Comparison of ENCODE assay signal across 8 mouse cellular contexts in the genomic region with DNA sequence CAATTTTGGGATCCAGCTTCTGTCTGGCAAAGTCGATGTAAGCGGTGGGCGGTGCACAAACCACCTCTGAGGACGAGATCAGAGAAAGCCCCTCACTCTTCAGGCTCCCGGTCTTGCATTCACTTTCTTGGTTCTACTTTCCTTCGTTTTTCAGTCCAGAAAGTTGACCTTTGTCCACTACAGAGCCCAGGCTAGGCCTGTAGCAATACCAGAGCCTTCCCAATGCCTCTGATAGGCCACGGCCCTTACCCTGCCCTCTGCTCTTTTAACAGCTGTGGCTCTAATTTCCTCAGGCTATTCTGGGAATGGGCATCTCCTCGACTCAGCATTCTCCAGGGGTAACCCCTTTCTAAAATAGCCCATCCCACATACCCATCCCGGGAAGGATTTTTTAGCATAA. TPM values are rescaled to one million over a fixed set of nuclear protein-coding genes. Genes with fewer than 3 reads are reported as not detected.
A peak's percentile ranks its signal among the peaks of the same experiment; 100 is the strongest.
DNase-seq lines count a peak whose midpoint lies in the region; ATAC-seq lines count a peak whose summit lies in the region.

No protein-coding gene starts in this region.

- WGBS in heart, embryonic 16.5 days = 13% methylated on average over 9 of the region's 9 CpGs
- WGBS in embryonic facial prominence, embryonic 11.5 days = 26% methylated on average over 9 of the region's 9 CpGs
- 22% methylated on average over 9 of the region's 9 CpGs for WGBS in hindbrain, embryonic 16.5 days
- 19% methylated on average over 9 of the region's 9 CpGs for WGBS in midbrain, embryonic 14.5 days

- peaks cover 34% of the 10 kb centered on the region for H3K36me3 ChIP-seq in heart, embryonic 16.5 days (ENCODE audit: control insufficient read depth, insufficient read depth)
- H3K36me3 ChIP-seq in embryonic facial prominence, embryonic 11.5 days (replicated peaks; ENCODE audit: control insufficient read depth, insufficient read depth, low read depth, low read length) = peaks cover 4% of the 10 kb centered on the region
- H3K36me3 ChIP-seq in hindbrain, embryonic 16.5 days (ENCODE audit: control insufficient read depth, insufficient read depth, low read length) = peaks cover 19% of the 10 kb centered on the region
- peaks cover 44% of the 10 kb centered on the region for H3K36me3 ChIP-seq in midbrain, embryonic 14.5 days (ENCODE audit: control insufficient read depth, insufficient read depth, low read length)

- DNase-seq in heart, adult 11 months = no peak
- DNase-seq in embryonic facial prominence, embryonic 11.5 days (ENCODE audit: low spot score) = peak; percentile 11
- DNase-seq in midbrain, embryonic 14.5 days = peak; percentile 9
- DNase-seq in Muller cell, postnatal 12 days (ENCODE audit: inconsistent ontology term) = no peak
- DNase-seq in layer of hippocampus, postnatal 10 days (ENCODE audit: low spot score in 2 of 2) = no peak
- no peak for DNase-seq in layer of hippocampus, adult 18-20 months (ENCODE audit: low spot score in 2 of 2)

- H3K4me3 ChIP-seq in heart, embryonic 16.5 days (ENCODE audit: low read length) = peak overlapping the region; percentile 89
- H3K4me3 ChIP-seq in embryonic facial prominence, embryonic 11.5 days (ENCODE audit: low read depth, low read length) = peak overlapping the region; percentile 53
- peak overlapping the region; percentile 53 for H3K4me3 ChIP-seq in hindbrain, embryonic 16.5 days (ENCODE audit: low read length)
- H3K4me3 ChIP-seq in midbrain, embryonic 14.5 days (replicated peaks; ENCODE audit: low read depth, low read length) = peak overlapping the region; percentile 62

- no peaks in the 10 kb centered on the region for H3K27me3 ChIP-seq in heart, embryonic 16.5 days (ENCODE audit: control insufficient read depth, insufficient read depth, low read length)
- H3K27me3 ChIP-seq in embryonic facial prominence, embryonic 11.5 days (ENCODE audit: control insufficient read depth, insufficient read depth, low read length) = no peaks in the 10 kb centered on the region
- no peaks in the 10 kb centered on the region for H3K27me3 ChIP-seq in hindbrain, embryonic 16.5 days (replicated peaks; ENCODE audit: control insufficient read depth, insufficient read depth, low read length)
- H3K27me3 ChIP-seq in midbrain, embryonic 14.5 days (ENCODE audit: control insufficient read depth, insufficient read depth, low read length) = no peaks in the 10 kb centered on the region

- H3K27ac ChIP-seq in heart, embryonic 16.5 days (ENCODE audit: low read length) = peak overlapping the region; percentile 99
- peak overlapping the region; percentile 63; the same call in 1 of the 2 replicates for H3K27ac ChIP-seq in embryonic facial prominence, embryonic 11.5 days (replicated peaks; ENCODE audit: low read depth, low read length)
- peak overlapping the region; percentile 90 for H3K27ac ChIP-seq in hindbrain, embryonic 16.5 days (ENCODE audit: low read depth, low read length)
- H3K27ac ChIP-seq in midbrain, embryonic 14.5 days (replicated peaks; ENCODE audit: low read depth, low read length) = peak overlapping the region; percentile 85

- peaks cover 46% of the 10 kb centered on the region for H3K4me1 ChIP-seq in heart, embryonic 16.5 days (ENCODE audit: control insufficient read depth, insufficient read depth, low read length)
- no peaks in the 10 kb centered on the region for H3K4me1 ChIP-seq in embryonic facial prominence, embryonic 11.5 days (ENCODE audit: control insufficient read depth, insufficient read depth, low read length)
- H3K4me1 ChIP-seq in hindbrain, embryonic 16.5 days (ENCODE audit: control insufficient read depth, insufficient read depth, low read depth, low read length) = peaks cover 26% of the 10 kb centered on the region
- peaks cover 40% of the 10 kb centered on the region for H3K4me1 ChIP-seq in midbrain, embryonic 14.5 days (ENCODE audit: control insufficient read depth, insufficient read depth, low read length)

- H3K4me2 ChIP-seq in heart, embryonic 16.5 days (ENCODE audit: low read depth, low read length) = peak overlapping the region; percentile 90
- H3K4me2 ChIP-seq in embryonic facial prominence, embryonic 11.5 days (ENCODE audit: low read depth, low read length) = peak overlapping the region; percentile 59
- peak overlapping the region; percentile 91 for H3K4me2 ChIP-seq in hindbrain, embryonic 16.5 days (ENCODE audit: low read length)
- peak overlapping the region; percentile 92 for H3K4me2 ChIP-seq in midbrain, embryonic 14.5 days (ENCODE audit: low read length)

- peak overlapping the region; percentile 97 for H3K9ac ChIP-seq in heart, embryonic 16.5 days (ENCODE audit: low read length)
- peak overlapping the region; percentile 61 for H3K9ac ChIP-seq in embryonic facial prominence, embryonic 11.5 days (replicated peaks; ENCODE audit: low read length)
- peak overlapping the region; percentile 83 for H3K9ac ChIP-seq in hindbrain, embryonic 16.5 days (ENCODE audit: low read depth, low read length)
- peak overlapping the region; percentile 73 for H3K9ac ChIP-seq in midbrain, embryonic 14.5 days (replicated peaks; ENCODE audit: low read length)

- ATAC-seq in heart, embryonic 16.5 days (replicated peaks; ENCODE audit: extremely low read depth, insufficient read depth, low FRiP score) = no peak
- ATAC-seq in embryonic facial prominence, embryonic 11.5 days (replicated peaks; ENCODE audit: insufficient number of reproducible peaks, low FRiP score, low TSS enrichment, low read depth) = no peak
- ATAC-seq in hindbrain, embryonic 16.5 days = no peak
- ATAC-seq in midbrain, embryonic 14.5 days (ENCODE audit: low FRiP score, low TSS enrichment) = no peak

- no peaks in the 10 kb centered on the region for H3K9me3 ChIP-seq in heart, embryonic 16.5 days (replicated peaks; ENCODE audit: control insufficient read depth, low read length)
- H3K9me3 ChIP-seq in embryonic facial prominence, embryonic 11.5 days (replicated peaks; ENCODE audit: control insufficient read depth, low read length) = no peaks in the 10 kb centered on the region
- H3K9me3 ChIP-seq in hindbrain, embryonic 16.5 days (ENCODE audit: control insufficient read depth, low read length) = no peaks in the 10 kb centered on the region
- H3K9me3 ChIP-seq in midbrain, embryonic 14.5 days (ENCODE audit: control insufficient read depth, low read length) = no peaks in the 10 kb centered on the region

RNA-seq across cellular contexts. Expression of gene Tpi1, which starts 1.2 kb away (rescaled TPM):
- 1,525 and 1,576 TPM in 2 replicates for polyA plus RNA-seq in heart, embryonic 16.5 days (2015; fragmentation: Nextera tagmentation; extraction: Ambion mirVana)
- 721 and 787 TPM in 2 replicates for polyA plus RNA-seq in embryonic facial prominence, embryonic 11.5 days (2014; fragmentation: Nextera tagmentation; extraction: Ambion mirVana)
- 544 and 601 TPM in 2 replicates for polyA plus RNA-seq in hindbrain, embryonic 16.5 days (2015; fragmentation: Nextera tagmentation; extraction: Ambion mirVana)
- polyA plus RNA-seq in midbrain, embryonic 14.5 days (2014; fragmentation: Nextera tagmentation; extraction: Ambion mirVana) = 343 and 349 TPM in 2 replicates
- total RNA-seq in layer of hippocampus, postnatal 10 days (2021) = 100 to 1,000 TPM; 466 to 472 TPM
- 100 to 1,000 TPM; 796 to 825 TPM for total RNA-seq in layer of hippocampus, adult 18-20 months (2021)

RNA-seq across cellular contexts. Expression of gene Spsb2, which starts 4.4 kb away (rescaled TPM):
- 7.4 and 9.2 TPM in 2 replicates for polyA plus RNA-seq in heart, embryonic 16.5 days (2015; fragmentation: Nextera tagmentation; extraction: Ambion mirVana)
- 4.7 and 4.8 TPM in 2 replicates for polyA plus RNA-seq in embryonic facial prominence, embryonic 11.5 days (2014; fragmentation: Nextera tagmentation; extraction: Ambion mirVana)
- polyA plus RNA-seq in hindbrain, embryonic 16.5 days (2015; fragmentation: Nextera tagmentation; extraction: Ambion mirVana) = 9.2 and 10.3 TPM in 2 replicates
- polyA plus RNA-seq in midbrain, embryonic 14.5 days (2014; fragmentation: Nextera tagmentation; extraction: Ambion mirVana) = 5.9 and 6.3 TPM in 2 replicates
- total RNA-seq in layer of hippocampus, postnatal 10 days (2021) = 1 to 10 TPM; 3.3 to 5.0 TPM
- 1 to 10 TPM; 4.5 to 5.1 TPM for total RNA-seq in layer of hippocampus, adult 18-20 months (2021)

RNA-seq across cellular contexts. Expression of gene Usp5, which starts 16.4 kb away (rescaled TPM):
- polyA plus RNA-seq in heart, embryonic 16.5 days (2015; fragmentation: Nextera tagmentation; extraction: Ambion mirVana) = 104 and 112 TPM in 2 replicates
- 128 and 133 TPM in 2 replicates for polyA plus RNA-seq in embryonic facial prominence, embryonic 11.5 days (2014; fragmentation: Nextera tagmentation; extraction: Ambion mirVana)
- polyA plus RNA-seq in hindbrain, embryonic 16.5 days (2015; fragmentation: Nextera tagmentation; extraction: Ambion mirVana) = 220 and 232 TPM in 2 replicates
- polyA plus RNA-seq in midbrain, embryonic 14.5 days (2014; fragmentation: Nextera tagmentation; extraction: Ambion mirVana) = 184 and 191 TPM in 2 replicates
- total RNA-seq in layer of hippocampus, postnatal 10 days (2021) = 100 to 1,000 TPM; 181 to 187 TPM
- 100 to 1,000 TPM; 182 to 185 TPM for total RNA-seq in layer of hippocampus, adult 18-20 months (2021)

RNA-seq across cellular contexts. Expression of gene Cdca3, which starts 16.5 kb away (rescaled TPM):
- polyA plus RNA-seq in heart, embryonic 16.5 days (2015; fragmentation: Nextera tagmentation; extraction: Ambion mirVana) = 126 and 136 TPM in 2 replicates
- 210 and 212 TPM in 2 replicates for polyA plus RNA-seq in embryonic facial prominence, embryonic 11.5 days (2014; fragmentation: Nextera tagmentation; extraction: Ambion mirVana)
- 34.2 and 38.5 TPM in 2 replicates for polyA plus RNA-seq in hindbrain, embryonic 16.5 days (2015; fragmentation: Nextera tagmentation; extraction: Ambion mirVana)
- polyA plus RNA-seq in midbrain, embryonic 14.5 days (2014; fragmentation: Nextera tagmentation; extraction: Ambion mirVana) = 25.0 and 43.7 TPM in 2 replicates
- 1 to 10 TPM; 5.4 to 6.1 TPM for total RNA-seq in layer of hippocampus, postnatal 10 days (2021)
- under 1 TPM; 0.52 to 0.53 TPM for total RNA-seq in layer of hippocampus, adult 18-20 months (2021)

RNA-seq across cellular contexts. Expression of gene Gnb3, which starts 27.2 kb away (rescaled TPM):
- polyA plus RNA-seq in heart, embryonic 16.5 days (2015; fragmentation: Nextera tagmentation; extraction: Ambion mirVana) = 3.8 and 4.2 TPM in 2 replicates
- 0.27 and 0.56 TPM in 2 replicates for polyA plus RNA-seq in embryonic facial prominence, embryonic 11.5 days (2014; fragmentation: Nextera tagmentation; extraction: Ambion mirVana)
- polyA plus RNA-seq in hindbrain, embryonic 16.5 days (2015; fragmentation: Nextera tagmentation; extraction: Ambion mirVana) = 1.0 and 1.1 TPM in 2 replicates
- polyA plus RNA-seq in midbrain, embryonic 14.5 days (2014; fragmentation: Nextera tagmentation; extraction: Ambion mirVana) = 1.7 and 4.5 TPM in 2 replicates
- under 1 TPM in 1 of 2 experiments, not detected in 1; 0.27 TPM for total RNA-seq in layer of hippocampus, postnatal 10 days (2021)
- not detected for total RNA-seq in layer of hippocampus, adult 18-20 months (2021)

Comparison
In these comparisons a context has a peak if more than half of its experiments do, and no peak if none do; other contexts are left out.
1. DNase-seq: peak in embryonic facial prominence, embryonic 11.5 days (single experiment) and midbrain, embryonic 14.5 days (single experiment); none in heart, adult 11 months (single experiment), Muller cell, postnatal 12 days (single experiment), layer of hippocampus, postnatal 10 days (0 of 2) and layer of hippocampus, adult 18-20 months (0 of 2).
2. Peak in every context shown above with its lines, with median percentiles within 50 percentile points of each other: H3K27ac ChIP-seq, H3K4me2 ChIP-seq, H3K4me3 ChIP-seq and H3K9ac ChIP-seq.